Mouse (Mus musculus): ENCODE measurements around the gene Cavin1. TPM values are rescaled to one million over a fixed set of nuclear protein-coding genes. Genes with fewer than 3 reads are reported as not detected.

Cavin1 gene
- 186 TPM for polyA plus RNA-seq (2014; fragmentation: Illumina TruSeq; extraction: RNeasy Lipid Tissue Mini Kit (QIAGEN cat#74804))

GRCm38 (mm10) chr11:100970557-100970937 lies at the start of gene Cavin1:
Cavin1 (minus strand) TSS chr11:100970887.

GRCm38 (mm10) chr11:101009046-101009887 lies 38.6 kb upstream of the Cavin1 start, which contains the start of gene Atp6v0a1:
Atp6v0a1 (plus strand) TSS chr11:101009452.

GRCm38 (mm10) chr11:100939512-100940151 lies 31.1 kb downstream of the Cavin1 start, which contains the start of gene Stat3:
Stat3 (minus strand) TSS chr11:100939540.

Other genes starting within 250 kb of the Cavin1 start
- 29.9 TPM for gene Rab5c, start 232.7 kb downstream of the Cavin1 start, polyA plus RNA-seq (2014; fragmentation: Illumina TruSeq; extraction: RNeasy Lipid Tissue Mini Kit (QIAGEN cat#74804))
- not detected for gene Kcnh4, start 210.9 kb downstream of the Cavin1 start, polyA plus RNA-seq (2014; fragmentation: Illumina TruSeq; extraction: RNeasy Lipid Tissue Mini Kit (QIAGEN cat#74804))
- gene Hcrt, start 208.0 kb downstream of the Cavin1 start, polyA plus RNA-seq (2014; fragmentation: Illumina TruSeq; extraction: RNeasy Lipid Tissue Mini Kit (QIAGEN cat#74804)), result not detected
- gene Ghdc, start 199.9 kb downstream of the Cavin1 start, polyA plus RNA-seq (2014; fragmentation: Illumina TruSeq; extraction: RNeasy Lipid Tissue Mini Kit (QIAGEN cat#74804)), result 1.3 TPM
- 8.5 TPM for gene Stat5b, start 120.2 kb downstream of the Cavin1 start, polyA plus RNA-seq (2014; fragmentation: Illumina TruSeq; extraction: RNeasy Lipid Tissue Mini Kit (QIAGEN cat#74804))
- 5.4 TPM for gene Stat5a, start 111.5 kb downstream of the Cavin1 start, polyA plus RNA-seq (2014; fragmentation: Illumina TruSeq; extraction: RNeasy Lipid Tissue Mini Kit (QIAGEN cat#74804))
- 20.3 TPM for gene Stat3, start 31.3 kb downstream of the Cavin1 start, polyA plus RNA-seq (2014; fragmentation: Illumina TruSeq; extraction: RNeasy Lipid Tissue Mini Kit (QIAGEN cat#74804))
- 64.6 TPM for gene Atp6v0a1, start 38.6 kb upstream of the Cavin1 start, polyA plus RNA-seq (2014; fragmentation: Illumina TruSeq; extraction: RNeasy Lipid Tissue Mini Kit (QIAGEN cat#74804))
- gene Naglu, start 99.1 kb upstream of the Cavin1 start, polyA plus RNA-seq (2014; fragmentation: Illumina TruSeq; extraction: RNeasy Lipid Tissue Mini Kit (QIAGEN cat#74804)), result 1.3 TPM
- 159 TPM for gene Hsd17b1, start 107.5 kb upstream of the Cavin1 start, polyA plus RNA-seq (2014; fragmentation: Illumina TruSeq; extraction: RNeasy Lipid Tissue Mini Kit (QIAGEN cat#74804))
- gene Coasy, start 111.7 kb upstream of the Cavin1 start, polyA plus RNA-seq (2014; fragmentation: Illumina TruSeq; extraction: RNeasy Lipid Tissue Mini Kit (QIAGEN cat#74804)), result 6.9 TPM
- gene Mlx, start 116.4 kb upstream of the Cavin1 start, polyA plus RNA-seq (2014; fragmentation: Illumina TruSeq; extraction: RNeasy Lipid Tissue Mini Kit (QIAGEN cat#74804)), result 28.9 TPM
- gene Psmc3ip, start 124.5 kb upstream of the Cavin1 start, polyA plus RNA-seq (2014; fragmentation: Illumina TruSeq; extraction: RNeasy Lipid Tissue Mini Kit (QIAGEN cat#74804)), result 10.6 TPM
- gene Retreg3, start 149.0 kb upstream of the Cavin1 start, polyA plus RNA-seq (2014; fragmentation: Illumina TruSeq; extraction: RNeasy Lipid Tissue Mini Kit (QIAGEN cat#74804)), result 48.5 TPM
- 1.2 TPM for gene Tubg1, start 149.1 kb upstream of the Cavin1 start, polyA plus RNA-seq (2014; fragmentation: Illumina TruSeq; extraction: RNeasy Lipid Tissue Mini Kit (QIAGEN cat#74804))
- not detected for gene Tubg2, start 185.0 kb upstream of the Cavin1 start, polyA plus RNA-seq (2014; fragmentation: Illumina TruSeq; extraction: RNeasy Lipid Tissue Mini Kit (QIAGEN cat#74804))
- 0.48 TPM for gene Cntnap1, start 199.6 kb upstream of the Cavin1 start, polyA plus RNA-seq (2014; fragmentation: Illumina TruSeq; extraction: RNeasy Lipid Tissue Mini Kit (QIAGEN cat#74804))
- gene Plekhh3, start 200.5 kb upstream of the Cavin1 start, polyA plus RNA-seq (2014; fragmentation: Illumina TruSeq; extraction: RNeasy Lipid Tissue Mini Kit (QIAGEN cat#74804)), result 0.48 TPM
- not detected for gene Ccr10, start 204.6 kb upstream of the Cavin1 start, polyA plus RNA-seq (2014; fragmentation: Illumina TruSeq; extraction: RNeasy Lipid Tissue Mini Kit (QIAGEN cat#74804))

All from ovary, adult 10 weeks (tissue).